Mouse (Mus musculus): ENCODE results near the gene Zfp661. TPM values are rescaled to one million over a fixed set of nuclear protein-coding genes. Genes with fewer than 3 reads are reported as not detected.

Zfp661 gene
- polyA plus RNA-seq (2012), result not detected in 2 replicates

- Histone ChIP-seq H3K4me1 (ENCODE audit: control insufficient read depth) (peaks cover 51% of the 10 kb centered on the region), H3K36me3 (ENCODE audit: control insufficient read depth) (peaks cover 18% of the 10 kb centered on the region), H3K27me3 (ENCODE audit: control insufficient read depth) (no peaks in the 10 kb centered on the region), H3K4me3 (replicated peaks) (peak within 1 kb of the TSS; percentile 73), H3K9me3 (ENCODE audit: control insufficient read depth, low read length) (no peaks in the 10 kb centered on the region)
- TF ChIP-seq TAL1 (IDR thresholded peaks at IDR 0.05; ENCODE audit: low read length), result no peak
- TF ChIP-seq GATA1 (IDR thresholded peaks at IDR 0.05; ENCODE audit: low read length), result no peak
Measured at GRCm38 (mm10) chr2:127586694-127587513, at the start of gene Zfp661, which contains the start of gene Mrps5. Zfp661 (minus strand) TSS chr2:127587094. Mrps5 (plus strand) TSS chr2:127587222.

GRCm38 (mm10) chr2:127635581-127635980, 48.7 kb upstream of the Zfp661 start:
- no peaks in the 10 kb centered on the region for H3K9me3 ChIP-seq (ENCODE audit: control insufficient read depth, low read length)
- H3K27me3 ChIP-seq (ENCODE audit: control insufficient read depth), result no peaks in the 10 kb centered on the region
- H3K36me3 ChIP-seq (ENCODE audit: control insufficient read depth), result no peaks in the 10 kb centered on the region
- no peaks in the 10 kb centered on the region for H3K4me1 ChIP-seq (ENCODE audit: control insufficient read depth)
- TF ChIP-seq GATA1 (IDR thresholded peaks at IDR 0.05; ENCODE audit: low read length), result no peak
- no peak for TF ChIP-seq TAL1 (IDR thresholded peaks at IDR 0.05; ENCODE audit: low read length)
- no peak overlapping the region for H3K4me3 ChIP-seq (replicated peaks)

GRCm38 (mm10) chr2:127632601-127633000, 45.7 kb upstream of the Zfp661 start:
- H3K9me3 ChIP-seq (ENCODE audit: control insufficient read depth, low read length), result no peaks in the 10 kb centered on the region
- H3K27me3 ChIP-seq (ENCODE audit: control insufficient read depth), result no peaks in the 10 kb centered on the region
- no peaks in the 10 kb centered on the region for H3K36me3 ChIP-seq (ENCODE audit: control insufficient read depth)
- H3K4me3 ChIP-seq (replicated peaks), result no peak overlapping the region
- no peaks in the 10 kb centered on the region for H3K4me1 ChIP-seq (ENCODE audit: control insufficient read depth)
- TF ChIP-seq TAL1 (IDR thresholded peaks at IDR 0.05; ENCODE audit: low read length), result no peak
- no peak for TF ChIP-seq GATA1 (IDR thresholded peaks at IDR 0.05; ENCODE audit: low read length)

GRCm38 (mm10) chr2:127627990-127628570, 41.2 kb upstream of the Zfp661 start:
- Histone ChIP-seq H3K9me3 (ENCODE audit: control insufficient read depth, low read length) (no peaks in the 10 kb centered on the region), H3K27me3 (ENCODE audit: control insufficient read depth) (no peaks in the 10 kb centered on the region; the same call in 1 of the 2 replicates), H3K4me1 (ENCODE audit: control insufficient read depth) (no peaks in the 10 kb centered on the region), H3K4me3 (replicated peaks) (no peak overlapping the region), H3K36me3 (ENCODE audit: control insufficient read depth) (no peaks in the 10 kb centered on the region)
- TF ChIP-seq TAL1 (IDR thresholded peaks at IDR 0.05; ENCODE audit: low read length) (no peak), GATA1 (IDR thresholded peaks at IDR 0.05; ENCODE audit: low read length) (no peak)

GRCm38 (mm10) chr2:127627354-127627753, 40.5 kb upstream of the Zfp661 start:
- H3K4me3 ChIP-seq (replicated peaks), result no peak overlapping the region
- H3K27me3 ChIP-seq (ENCODE audit: control insufficient read depth), result no peaks in the 10 kb centered on the region; the same call in 1 of the 2 replicates
- no peaks in the 10 kb centered on the region for H3K4me1 ChIP-seq (ENCODE audit: control insufficient read depth)
- no peaks in the 10 kb centered on the region for H3K36me3 ChIP-seq (ENCODE audit: control insufficient read depth)
- TF ChIP-seq GATA1 (IDR thresholded peaks at IDR 0.05; ENCODE audit: low read length) (no peak), TAL1 (IDR thresholded peaks at IDR 0.05; ENCODE audit: low read length) (no peak)
- no peaks in the 10 kb centered on the region for H3K9me3 ChIP-seq (ENCODE audit: control insufficient read depth, low read length)

GRCm38 (mm10) chr2:127625659-127626058, 38.8 kb upstream of the Zfp661 start:
- H3K4me3 ChIP-seq (replicated peaks), result no peak overlapping the region
- no peaks in the 10 kb centered on the region for H3K4me1 ChIP-seq (ENCODE audit: control insufficient read depth)
- no peaks in the 10 kb centered on the region for H3K36me3 ChIP-seq (ENCODE audit: control insufficient read depth)
- H3K27me3 ChIP-seq (ENCODE audit: control insufficient read depth), result no peaks in the 10 kb centered on the region; the same call in 1 of the 2 replicates
- TF ChIP-seq GATA1 (IDR thresholded peaks at IDR 0.05; ENCODE audit: low read length) (no peak), TAL1 (IDR thresholded peaks at IDR 0.05; ENCODE audit: low read length) (no peak)
- no peaks in the 10 kb centered on the region for H3K9me3 ChIP-seq (ENCODE audit: control insufficient read depth, low read length)

- Histone ChIP-seq H3K36me3 (ENCODE audit: control insufficient read depth) (no peaks in the 10 kb centered on the region), H3K9me3 (ENCODE audit: control insufficient read depth, low read length) (no peaks in the 10 kb centered on the region), H3K4me3 (replicated peaks) (no peak overlapping the region), H3K4me1 (ENCODE audit: control insufficient read depth) (no peaks in the 10 kb centered on the region), H3K27me3 (ENCODE audit: control insufficient read depth) (no peaks in the 10 kb centered on the region; the same call in 1 of the 2 replicates)
- TF ChIP-seq TAL1 (IDR thresholded peaks at IDR 0.05; ENCODE audit: low read length) (no peak), GATA1 (IDR thresholded peaks at IDR 0.05; ENCODE audit: low read length) (no peak)
Measured at GRCm38 (mm10) chr2:127624786-127625185, 37.9 kb upstream of the Zfp661 start.

GRCm38 (mm10) chr2:127622065-127622464, 35.2 kb upstream of the Zfp661 start:
- Histone ChIP-seq H3K27me3 (ENCODE audit: control insufficient read depth) (no peaks in the 10 kb centered on the region; the same call in 1 of the 2 replicates), H3K9me3 (ENCODE audit: control insufficient read depth, low read length) (no peaks in the 10 kb centered on the region), H3K36me3 (ENCODE audit: control insufficient read depth) (no peaks in the 10 kb centered on the region), H3K4me1 (ENCODE audit: control insufficient read depth) (no peaks in the 10 kb centered on the region), H3K4me3 (replicated peaks) (no peak overlapping the region)
- no peak for TF ChIP-seq TAL1 (IDR thresholded peaks at IDR 0.05; ENCODE audit: low read length)
- no peak for TF ChIP-seq GATA1 (IDR thresholded peaks at IDR 0.05; ENCODE audit: low read length)

- Histone ChIP-seq H3K9me3 (ENCODE audit: control insufficient read depth, low read length) (no peaks in the 10 kb centered on the region), H3K4me3 (replicated peaks) (no peak overlapping the region), H3K36me3 (ENCODE audit: control insufficient read depth) (no peaks in the 10 kb centered on the region), H3K27me3 (ENCODE audit: control insufficient read depth) (no peaks in the 10 kb centered on the region), H3K4me1 (ENCODE audit: control insufficient read depth) (no peaks in the 10 kb centered on the region)
- TF ChIP-seq GATA1 (IDR thresholded peaks at IDR 0.05; ENCODE audit: low read length) (no peak), TAL1 (IDR thresholded peaks at IDR 0.05; ENCODE audit: low read length) (no peak)
Measured at GRCm38 (mm10) chr2:127619311-127619710, 32.4 kb upstream of the Zfp661 start.

Data from erythroblast, embryonic 14.5 days (primary cell).